Mouse (Mus musculus): ENCODE results near the gene Hsp90aa1.
A peak's percentile ranks its signal among the peaks of the same experiment; 100 is the strongest.
"Not testable (repeated sequence)": the region's sequence is repeated elsewhere in the genome, so short reads cannot be mapped to it uniquely, and the experiment has no call there.

Gene Hsp90aa1

DNA sequence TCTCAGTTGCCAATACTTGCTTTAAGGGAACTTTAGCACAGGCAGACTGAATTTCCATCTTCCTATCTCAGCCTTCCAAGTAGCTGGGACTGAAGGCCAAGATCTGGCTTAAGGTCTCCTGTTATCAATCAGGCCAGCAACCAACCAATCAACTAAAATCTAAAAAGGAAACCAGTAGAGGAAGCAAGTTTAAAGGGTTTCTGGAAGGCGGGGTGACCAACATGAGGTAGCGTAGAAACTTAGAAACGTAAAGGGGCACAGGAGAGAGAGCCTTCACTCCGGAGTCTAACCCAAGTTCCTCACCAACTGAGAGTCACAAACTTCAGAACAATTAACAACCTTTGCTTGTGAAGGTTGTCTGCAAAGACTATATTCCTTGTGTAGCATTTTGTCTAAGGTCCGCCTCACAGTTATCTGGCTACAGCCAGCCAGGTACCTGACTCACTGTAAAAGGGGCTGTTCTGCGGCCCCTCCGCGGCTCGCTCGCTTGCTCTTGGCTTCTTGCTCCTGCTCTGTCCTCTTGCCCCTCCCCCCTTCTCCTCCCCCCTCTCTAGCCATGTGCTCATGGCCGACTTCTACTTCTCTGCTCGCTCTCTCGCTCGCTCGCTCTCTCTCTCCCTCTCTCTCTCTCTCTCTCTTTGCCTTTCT lies 3.9 kb downstream of the Hsp90aa1 start:
- no peak for DNase-seq

DNA sequence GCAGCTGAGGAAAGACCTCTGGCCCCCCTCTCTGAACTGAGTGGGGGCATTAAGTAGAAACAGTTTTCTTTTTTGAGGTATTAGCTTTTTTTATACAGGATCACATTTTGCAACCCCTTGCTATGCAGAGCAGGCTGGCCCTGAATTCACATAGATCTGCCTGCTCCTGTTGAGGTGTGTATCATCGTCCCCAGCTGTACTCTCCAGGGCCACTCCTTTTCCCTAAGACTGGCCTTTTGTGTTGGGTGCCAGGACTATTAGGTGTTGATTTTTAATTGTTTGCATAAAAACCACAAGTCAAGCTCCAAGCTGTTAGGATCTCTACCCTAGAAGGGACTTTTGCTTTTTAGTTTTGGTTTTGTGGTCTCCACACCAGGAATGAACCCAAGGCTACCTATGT lies 4.4 kb downstream of the Hsp90aa1 start:
- no peak for DNase-seq

DNA sequence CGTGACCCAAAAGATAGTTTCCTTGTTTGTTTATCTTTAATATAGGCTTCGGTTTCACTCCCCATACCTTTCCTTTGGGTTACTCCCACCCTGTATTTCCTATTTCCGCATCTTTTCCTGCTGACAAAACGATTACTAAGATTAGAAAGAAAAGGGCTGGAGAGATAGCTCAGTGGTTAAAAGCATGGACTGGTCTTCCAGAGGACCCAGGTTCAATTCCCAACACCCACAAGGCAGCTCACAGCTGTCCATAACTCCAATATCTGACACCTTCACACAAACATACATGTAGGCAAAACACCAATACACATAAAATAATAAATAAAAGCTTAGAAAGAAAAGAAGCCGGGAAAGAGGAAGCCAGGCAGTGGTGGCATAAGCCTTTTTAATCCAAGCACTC lies 5.1 kb downstream of the Hsp90aa1 start:
- no peak for DNase-seq

DNA sequence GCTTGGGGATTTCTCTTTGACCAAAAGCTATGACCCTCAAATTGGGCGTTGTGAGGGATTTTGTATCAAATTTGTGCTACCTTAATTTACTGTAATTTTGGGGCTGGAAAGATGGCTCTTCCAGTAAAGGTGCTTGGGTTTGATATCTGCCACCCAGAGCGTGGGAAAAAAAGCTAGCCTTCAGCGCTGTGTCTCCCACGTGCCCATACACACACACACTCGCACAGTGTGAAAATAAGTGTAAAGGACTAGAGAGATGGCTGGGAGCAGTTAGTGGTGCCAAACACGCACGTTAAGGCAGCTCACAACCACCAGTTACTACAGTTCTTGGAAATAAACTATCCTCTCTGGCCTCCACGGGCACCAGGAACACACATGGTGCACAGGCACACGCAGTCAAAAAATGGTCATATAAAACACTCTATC lies 5.5 kb downstream of the Hsp90aa1 start:
- DNase-seq, result no peak

DNA sequence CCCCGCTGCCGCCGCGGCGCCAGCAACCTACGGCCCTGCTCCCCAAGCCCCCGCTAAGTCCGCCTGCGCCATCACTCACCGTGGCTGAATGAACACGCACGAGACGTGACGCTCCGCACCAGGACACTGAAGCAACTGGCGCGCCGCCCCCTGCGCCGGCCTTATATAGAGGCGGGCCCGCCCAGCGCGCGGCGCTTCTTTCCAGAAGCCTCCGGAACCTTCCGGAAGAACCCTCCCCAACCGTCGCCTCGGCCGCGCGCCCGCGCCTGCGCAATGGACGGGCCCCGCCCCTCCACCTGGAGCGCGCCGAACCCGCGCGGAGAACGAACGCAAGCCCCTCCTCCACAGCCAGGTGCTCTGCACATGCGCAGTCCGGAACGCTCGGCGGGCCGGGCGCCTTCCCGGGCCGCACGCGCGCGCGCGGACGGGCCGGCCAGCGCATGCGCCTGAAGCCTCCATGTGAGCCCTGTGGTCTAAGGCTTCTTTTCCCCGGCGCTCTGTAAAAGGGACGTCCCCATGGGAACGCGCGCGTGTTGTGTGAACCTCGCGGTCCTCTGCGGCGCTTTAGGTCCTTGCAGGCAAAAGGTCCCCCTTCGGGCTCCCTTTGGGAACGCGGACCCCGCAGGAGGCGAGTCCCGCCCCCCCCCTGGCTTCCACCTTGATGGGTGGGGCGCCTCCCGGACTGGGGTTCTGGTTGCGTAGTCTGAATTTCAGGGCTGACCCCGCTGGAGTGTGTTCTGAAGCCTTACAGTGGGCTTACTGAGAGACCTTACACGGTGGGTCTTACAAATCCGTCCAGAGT lies 6.2 kb downstream of the Hsp90aa1 start:
- peak; percentile 99 to 100 for DNase-seq

DNA sequence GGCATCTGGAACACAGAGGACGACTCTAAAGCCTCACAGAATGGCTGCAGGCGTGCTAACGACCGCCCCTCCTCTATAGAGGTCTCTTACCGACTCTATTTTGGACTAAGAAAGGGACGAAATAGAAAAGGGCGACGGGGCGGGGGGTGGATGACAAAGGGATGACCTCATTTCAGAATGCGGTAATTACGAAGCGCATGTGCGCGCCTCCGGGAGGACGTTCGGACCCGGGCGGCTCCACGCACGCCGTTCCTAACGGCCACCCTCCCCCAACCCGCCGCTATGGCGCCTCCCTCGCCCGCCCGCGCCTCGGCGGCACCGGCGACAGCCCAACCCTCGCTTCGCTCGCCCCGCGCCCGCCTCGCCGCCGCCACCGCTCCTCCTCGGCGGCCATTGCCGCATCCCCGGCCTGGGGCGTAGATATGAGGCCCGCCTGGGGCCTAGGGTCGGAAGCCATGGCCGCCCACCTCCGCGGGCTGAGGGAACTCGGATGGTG lies 6.8 kb downstream of the Hsp90aa1 start:
- peak; percentile 81 to 85 for DNase-seq

DNA sequence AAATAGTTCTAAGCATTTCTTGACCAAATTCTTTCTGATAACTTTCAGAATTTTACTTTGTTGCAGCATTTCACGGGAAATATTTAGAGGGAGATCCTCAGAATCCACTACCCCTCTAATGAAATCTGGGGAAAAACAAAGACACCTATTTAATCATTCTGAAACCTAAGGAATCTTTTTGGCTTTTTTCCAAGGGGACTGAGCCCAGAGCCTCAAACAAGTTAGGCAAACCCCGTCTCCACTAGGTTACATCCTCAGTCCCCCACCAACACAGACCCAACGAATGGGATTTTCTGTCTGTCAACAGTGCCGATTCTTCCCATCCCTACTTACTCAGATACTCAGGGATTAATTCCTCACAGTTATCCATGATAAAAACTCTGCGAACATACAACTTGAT lies 9.2 kb downstream of the Hsp90aa1 start:
- DNase-seq, result not testable (repeated sequence)

DNA sequence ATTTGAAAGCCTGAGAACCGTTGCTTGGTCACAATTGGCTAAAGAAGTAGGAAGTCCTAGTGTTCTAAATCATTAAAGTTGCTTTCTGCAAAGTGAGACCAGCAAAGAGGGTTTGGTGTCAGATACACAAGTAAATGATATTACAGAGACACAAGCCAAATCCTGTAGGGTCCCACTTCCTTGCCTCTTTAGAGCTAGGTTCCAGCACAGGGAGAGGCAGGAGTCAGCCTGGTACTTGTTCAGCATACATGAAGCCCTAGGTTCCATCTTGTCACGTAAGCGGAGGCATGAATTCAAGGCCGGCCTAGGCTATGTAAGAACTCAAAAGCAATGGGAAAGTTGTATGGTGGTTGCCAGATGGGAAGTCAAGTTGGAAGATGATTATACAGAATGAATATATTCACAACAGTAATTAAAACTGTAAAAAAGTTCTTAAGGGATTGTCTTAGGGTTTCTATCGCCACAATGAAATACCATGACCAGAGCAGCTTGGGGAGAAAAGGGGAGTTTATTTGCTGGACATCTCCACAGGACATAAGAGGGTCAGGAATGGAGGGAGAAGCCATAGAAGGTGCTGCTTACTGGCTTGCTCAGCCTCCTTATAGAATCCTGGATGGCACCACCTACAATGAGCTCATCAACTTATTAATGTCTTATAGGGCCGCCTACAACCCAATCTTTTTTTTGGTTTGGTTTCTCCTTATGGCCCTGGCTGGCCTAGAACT lies 12.4 kb downstream of the Hsp90aa1 start:
- no peak for DNase-seq

DNA sequence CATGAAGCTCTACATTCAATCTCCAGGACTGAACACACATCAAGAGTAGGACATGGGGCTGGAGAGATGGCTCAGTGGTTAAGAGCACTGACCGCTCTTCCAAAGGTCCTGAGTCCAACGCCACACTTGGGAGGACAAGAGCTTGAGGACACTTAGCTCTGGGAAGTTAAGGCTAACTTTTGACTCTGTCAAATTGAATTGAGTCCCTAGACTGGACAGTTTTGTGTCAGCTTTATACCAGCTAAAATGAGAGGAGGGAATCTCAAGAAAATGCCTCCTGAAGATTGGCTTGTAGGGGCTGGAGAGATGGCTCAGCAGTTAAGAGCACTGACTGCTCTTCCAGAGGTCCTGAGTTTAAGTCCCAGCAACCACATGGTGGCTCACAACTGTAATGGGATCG lies 13.6 kb downstream of the Hsp90aa1 start:
- not testable (repeated sequence) for DNase-seq

DNA sequence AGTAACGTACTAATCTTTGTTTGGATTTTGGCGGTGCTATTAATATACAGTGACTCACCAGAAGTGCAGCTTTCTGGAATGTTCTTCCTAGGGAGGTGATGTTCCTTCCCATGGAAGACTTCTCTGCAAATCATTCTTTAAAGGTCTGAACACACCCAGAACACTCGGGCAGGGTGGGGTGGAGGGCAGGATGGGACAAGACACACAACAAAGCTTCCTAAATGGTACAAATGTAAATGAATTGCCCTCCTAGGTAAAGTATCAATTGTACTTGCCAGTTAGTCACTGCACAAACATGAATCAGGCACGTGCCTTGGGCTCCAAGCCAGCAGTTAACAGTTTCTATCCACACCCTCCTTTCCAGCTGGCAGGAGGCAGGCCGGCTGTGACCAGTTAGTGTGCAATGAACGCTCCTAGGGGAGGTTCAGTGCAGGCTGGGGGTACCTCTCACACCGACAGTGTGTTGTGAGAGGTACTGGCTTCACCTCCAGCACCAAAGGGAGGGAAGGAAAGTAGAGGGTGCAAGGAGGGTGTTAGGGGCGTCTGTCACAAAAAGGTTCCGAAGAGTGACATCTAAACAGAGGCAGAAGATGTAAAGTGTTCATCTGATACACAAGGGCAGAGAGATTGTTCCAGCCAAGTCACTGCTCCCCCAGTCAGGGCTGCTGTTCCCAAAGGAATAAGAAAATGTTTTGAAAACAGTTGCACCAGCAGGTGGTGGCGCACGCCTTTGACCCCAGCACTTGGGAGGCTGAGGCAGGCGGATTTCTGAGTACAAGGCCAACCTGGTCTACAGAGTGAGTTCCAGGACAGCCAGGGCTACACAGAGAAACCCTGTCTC lies 14.4 kb downstream of the Hsp90aa1 start:
- peak in 1 of 2 experiments; percentile 52 for DNase-seq

DNA sequence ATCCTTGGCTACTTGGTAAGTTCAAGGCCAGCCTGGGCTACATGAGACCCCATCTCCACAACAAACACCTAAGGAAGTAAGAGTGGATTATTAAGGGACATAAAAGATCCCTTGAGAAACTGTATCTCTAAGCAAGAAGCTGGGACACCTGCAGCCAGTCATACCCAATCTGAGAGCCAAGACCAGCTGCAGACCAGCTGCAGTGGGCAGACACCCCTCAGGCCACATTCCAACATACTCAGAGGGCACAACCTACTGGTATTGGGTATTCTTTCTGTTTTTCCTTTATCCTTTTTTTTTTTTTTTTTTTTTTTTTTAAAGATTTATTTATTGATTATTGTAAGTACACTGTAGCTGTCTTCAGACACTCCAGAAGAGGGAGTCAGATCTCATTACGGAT lies 18.9 kb downstream of the Hsp90aa1 start:
- DNase-seq, result no peak

DNA sequence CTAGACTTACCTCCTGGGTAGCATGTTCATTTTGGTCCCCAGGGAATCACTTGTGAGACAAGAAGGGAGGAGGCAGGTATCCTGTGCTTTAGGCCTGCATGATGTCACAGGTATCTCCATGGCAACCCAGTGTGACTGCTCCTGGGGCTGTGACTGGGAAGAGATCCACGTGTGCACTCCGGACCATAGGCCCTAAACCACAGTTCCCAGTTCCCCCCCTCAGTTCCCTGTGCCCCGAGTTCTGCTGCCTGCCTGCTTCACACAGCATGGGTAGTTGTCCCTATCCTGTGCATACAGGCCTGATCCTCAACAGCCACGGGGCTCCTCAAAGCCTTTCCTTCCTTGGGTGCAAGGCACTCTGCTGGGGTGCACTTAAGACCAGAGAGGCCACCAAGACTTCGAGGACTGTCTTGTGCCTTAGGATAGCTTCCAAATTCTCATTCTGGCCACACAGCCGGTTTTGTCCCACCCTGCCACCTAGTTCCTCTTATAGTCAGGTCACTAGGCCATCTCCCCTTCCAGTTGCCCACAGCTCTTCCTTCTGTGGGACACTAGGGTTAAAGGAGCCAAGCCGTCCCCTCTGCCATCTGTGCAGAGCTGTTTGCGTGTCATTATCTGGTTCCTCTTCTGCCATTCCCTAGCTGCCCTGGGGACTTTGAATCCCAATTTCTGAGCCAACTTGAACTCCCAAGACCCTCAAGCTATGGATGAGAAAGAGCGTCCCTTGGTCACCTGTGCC lies 19.8 kb downstream of the Hsp90aa1 start, which contains the start of gene 1700001K19Rik:
1700001K19Rik (minus strand) TSS at position 59 of the 739 bp plus-strand sequence.
- no peak for DNase-seq

DNA sequence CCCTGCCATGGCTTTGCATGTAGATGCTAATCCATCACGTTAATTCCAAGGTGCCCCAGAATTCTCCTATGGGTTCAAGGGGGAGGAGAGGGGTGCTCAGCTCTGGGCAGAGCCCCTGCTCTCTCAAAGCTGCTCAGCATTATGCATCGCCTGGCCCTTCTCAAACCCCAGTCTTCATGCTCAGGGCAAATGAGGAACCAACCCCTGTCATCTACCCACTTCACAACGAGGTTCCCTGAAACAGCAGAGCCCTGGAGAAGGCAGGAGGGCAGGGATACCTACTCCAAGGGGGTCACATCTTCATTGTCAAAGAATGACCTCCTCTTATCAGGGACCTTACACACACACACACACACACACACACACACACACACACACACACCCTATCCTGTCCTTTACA lies 20.6 kb downstream of the Hsp90aa1 start:
- no peak for DNase-seq

DNA sequence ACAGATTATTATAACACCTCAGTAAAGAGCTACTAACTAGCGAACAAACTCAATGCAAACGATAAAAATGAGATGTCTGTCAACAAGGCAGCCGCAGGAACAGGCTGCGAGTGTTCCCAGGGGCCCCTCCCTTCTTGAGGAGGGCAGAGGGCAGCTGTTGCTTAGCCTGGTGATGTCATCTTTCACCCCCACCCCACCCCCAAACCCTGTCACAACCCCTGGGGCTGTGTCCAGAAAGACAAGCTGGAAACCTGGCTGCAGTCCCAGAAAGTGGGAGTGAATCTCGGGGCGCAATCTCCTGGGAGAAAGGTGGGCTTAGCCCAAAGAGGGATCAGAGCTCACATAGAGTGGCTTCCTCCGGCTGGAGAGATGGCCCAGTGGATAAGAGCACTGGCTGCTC lies 21.3 kb downstream of the Hsp90aa1 start:
- DNase-seq, result peak in 1 of 2 experiments; percentile 36

DNA sequence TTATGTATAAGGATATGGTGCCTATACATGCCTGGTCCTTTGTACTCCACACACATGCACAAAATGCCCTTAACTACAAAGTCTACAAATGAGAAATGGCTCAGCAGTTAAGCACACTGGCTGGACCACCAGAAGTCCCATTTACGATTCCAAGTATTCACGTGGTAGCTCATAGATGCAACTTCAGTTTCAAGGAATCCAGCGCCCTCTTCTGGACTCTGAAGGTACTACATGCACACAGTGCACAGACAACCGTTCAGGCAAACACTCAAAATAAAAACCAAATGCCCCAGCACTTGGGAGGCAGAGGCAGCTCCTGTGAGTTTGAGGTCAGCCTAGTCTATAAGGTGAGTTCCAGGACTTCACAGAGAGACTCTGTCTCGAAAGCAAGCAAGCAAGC lies 28.3 kb downstream of the Hsp90aa1 start:
- peak in 1 of 2 experiments; percentile 56 for DNase-seq

DNA sequence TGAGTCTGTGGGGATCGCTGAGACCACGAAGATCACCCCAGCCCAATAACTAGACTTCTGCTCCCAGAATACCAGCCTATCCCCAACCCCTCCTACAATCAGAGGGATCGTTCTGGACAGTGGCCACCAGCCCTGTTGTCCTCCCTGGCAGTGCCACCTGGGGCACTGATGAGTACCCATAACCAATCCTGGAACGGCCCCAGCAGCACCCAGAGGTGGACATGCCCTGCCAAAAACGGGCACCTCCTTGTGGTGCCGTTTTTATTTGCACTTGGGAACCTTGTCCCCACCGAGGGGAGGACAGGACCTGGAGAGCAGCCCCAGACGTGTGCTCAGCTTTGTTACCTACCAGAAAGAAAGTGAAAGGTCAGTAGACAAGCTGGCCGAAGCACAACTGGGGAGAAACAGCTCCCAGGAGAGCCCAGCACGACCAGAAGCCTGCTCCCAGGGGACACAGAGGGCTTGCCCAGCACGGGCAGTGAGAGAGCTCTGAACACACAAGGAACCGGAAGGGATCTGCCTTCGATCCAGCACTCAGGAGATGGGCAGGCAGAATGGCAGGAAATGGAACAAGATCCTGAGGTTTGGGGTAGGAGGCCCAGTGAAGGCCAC lies 35.0 kb downstream of the Hsp90aa1 start:
- DNase-seq, result peak in 1 of 2 experiments; percentile 61

DNA sequence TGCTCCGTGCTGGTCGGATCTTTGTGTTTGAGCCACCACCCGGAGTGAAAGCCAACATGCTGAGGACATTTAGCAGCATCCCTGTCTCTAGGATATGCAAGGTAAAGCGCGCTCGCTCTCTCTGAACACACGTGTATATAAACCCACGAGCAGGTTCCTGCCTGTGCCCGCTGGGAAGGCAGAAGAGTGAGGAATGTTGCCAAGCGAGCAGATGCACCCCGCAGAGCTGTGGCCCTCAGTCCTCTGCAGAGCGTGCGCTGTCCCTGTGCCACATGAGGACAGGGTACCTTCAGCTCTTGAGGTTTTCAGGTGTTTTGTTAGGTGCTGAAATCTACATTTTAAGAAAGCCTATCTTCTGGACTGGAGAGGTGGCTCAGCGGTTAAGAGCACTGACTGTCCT lies 40.8 kb downstream of the Hsp90aa1 start:
- peak in 1 of 2 experiments; percentile 27 for DNase-seq

DNA sequence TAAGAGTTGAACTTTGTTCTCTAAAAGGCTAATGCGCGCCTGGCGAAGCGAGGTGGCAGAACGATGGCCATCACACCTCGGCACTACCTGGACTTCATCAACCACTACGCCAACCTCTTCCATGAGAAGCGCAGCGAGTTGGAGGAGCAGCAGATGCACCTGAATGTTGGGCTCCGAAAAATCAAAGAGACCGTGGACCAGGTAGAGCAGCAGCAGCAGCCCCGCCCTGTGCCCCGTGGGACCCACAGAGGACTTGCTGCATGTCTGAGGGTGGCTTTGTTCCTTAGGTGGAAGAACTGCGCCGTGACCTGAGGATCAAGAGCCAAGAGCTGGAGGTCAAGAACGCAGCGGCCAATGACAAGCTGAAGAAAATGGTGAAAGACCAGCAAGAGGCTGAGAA lies 51.1 kb downstream of the Hsp90aa1 start:
- DNase-seq, result no peak

DNA sequence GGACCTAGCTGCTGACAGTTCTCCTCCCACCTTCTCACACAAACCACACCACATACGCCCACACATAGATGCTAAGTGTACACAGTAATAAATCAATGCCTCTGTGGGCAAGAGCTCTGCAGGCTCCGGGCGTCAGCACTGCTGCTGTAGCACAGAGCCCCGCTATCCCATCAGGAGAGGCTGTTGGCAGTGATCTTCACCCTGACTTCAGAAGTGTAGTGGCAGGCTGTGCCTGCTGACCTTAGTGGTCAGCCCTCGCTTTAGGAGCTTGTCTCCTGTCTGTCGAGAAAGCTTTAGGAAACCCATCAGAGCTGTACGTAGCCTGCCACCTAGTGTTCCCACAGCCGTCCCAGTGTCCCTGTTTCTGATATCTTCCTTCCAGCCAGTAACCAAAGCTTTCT lies 52.3 kb downstream of the Hsp90aa1 start:
- DNase-seq, result no peak
